Mouse (Mus musculus): ENCODE results near the gene Snx15.
A peak's percentile ranks its signal among the peaks of the same experiment; 100 is the strongest.
"Not testable (repeated sequence)": the region's sequence is repeated elsewhere in the genome, so short reads cannot be mapped to it uniquely, and the experiment has no call there.

Gene Snx15

GRCm38 (mm10) chr19:6127760-6128341, at the start of gene Snx15:
Gene Snx15 (minus strand): TSS chr19:6128304.
- peak; percentile 97 for DNase-seq

DNA sequence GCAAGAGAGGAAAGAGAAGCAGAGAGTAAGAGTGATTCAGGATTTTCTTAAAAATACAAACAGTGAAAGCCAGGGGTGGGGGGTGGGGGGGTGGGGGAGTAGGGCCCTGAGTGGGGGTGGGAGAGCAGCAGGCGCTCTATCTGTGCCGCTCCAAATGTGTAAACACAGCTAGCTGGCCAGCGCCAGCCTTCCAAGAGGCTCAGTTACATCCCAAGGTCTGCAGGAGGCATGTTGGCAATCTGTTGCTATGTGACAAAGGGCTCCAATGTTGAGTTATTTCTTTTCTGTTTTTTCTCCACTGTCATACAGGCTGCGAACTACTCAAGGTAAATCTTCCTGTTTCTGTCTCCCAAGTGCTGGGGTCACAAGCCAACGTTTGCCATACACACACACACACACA, 46.7 kb upstream of the Snx15 start:
- no peak for DNase-seq

- DNase-seq = no peak
Observed at GRCm38 (mm10) chr19:6171215-6171614, 43.1 kb upstream of the Snx15 start.

DNA sequence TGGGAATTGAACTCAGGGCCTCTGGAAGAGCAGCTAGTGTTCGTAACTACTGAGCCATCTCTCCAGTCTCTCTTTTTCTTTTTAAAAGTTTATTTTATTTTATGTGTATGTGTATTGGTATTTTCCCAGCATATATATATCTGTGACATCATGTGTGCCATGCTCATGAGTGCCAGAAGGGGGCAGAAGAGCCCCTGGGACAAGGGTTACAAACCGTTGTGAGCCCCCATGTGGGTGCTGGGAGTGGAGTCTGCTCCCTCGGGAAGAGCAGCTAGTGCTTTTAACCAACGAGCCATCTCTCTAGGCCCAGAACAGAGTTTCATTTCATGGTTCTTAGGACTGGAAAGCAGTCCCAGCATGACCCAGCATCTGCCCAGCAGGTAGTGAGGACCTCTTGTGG, 38.6 kb upstream of the Snx15 start:
- DNase-seq = no peak

- peak; percentile 34 for DNase-seq
Observed at GRCm38 (mm10) chr19:6163872-6164547, 35.9 kb upstream of the Snx15 start.

DNA sequence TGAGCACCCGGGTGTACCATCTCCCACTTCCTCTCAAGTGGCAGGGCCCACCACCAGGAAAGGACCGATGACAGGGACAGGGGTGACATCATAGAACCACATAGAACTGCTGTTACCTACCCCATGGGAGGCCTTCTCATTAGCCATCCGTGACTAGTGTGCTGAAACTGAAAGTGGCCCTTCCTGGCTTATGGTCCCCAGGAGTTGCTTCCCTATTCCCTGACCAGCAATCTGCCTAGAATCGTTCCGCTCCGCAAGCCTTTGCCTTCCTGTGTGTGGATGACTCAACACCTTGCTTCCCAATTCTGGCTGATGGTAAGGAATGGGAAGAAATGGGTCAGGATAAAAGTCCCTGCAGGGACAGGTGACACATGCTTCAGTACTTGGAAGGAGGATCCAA, 29.1 kb upstream of the Snx15 start:
- no peak for DNase-seq

- peak; percentile 69 for DNase-seq
Observed at GRCm38 (mm10) chr19:6156372-6156771, 28.3 kb upstream of the Snx15 start.

DNA sequence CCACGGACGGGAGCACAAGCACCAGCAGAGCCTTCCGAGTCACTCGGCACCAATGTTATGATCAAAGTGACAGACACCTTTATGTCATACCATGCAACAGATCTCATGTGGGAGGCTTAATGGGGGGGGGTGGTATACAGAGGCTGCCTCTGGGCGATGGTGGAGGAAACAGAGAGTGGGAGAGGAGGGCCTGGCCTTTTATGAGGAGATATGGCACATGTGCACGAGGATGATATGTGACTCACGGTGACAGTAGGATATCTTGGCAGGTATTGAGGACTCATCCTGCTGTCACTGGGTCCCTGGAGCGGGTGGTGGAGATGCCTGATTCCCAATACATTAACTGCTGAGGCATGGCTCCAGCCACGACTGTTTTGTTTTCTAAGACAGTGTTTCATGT, 27.1 kb upstream of the Snx15 start:
- DNase-seq = no peak

- no peak for DNase-seq
Observed at GRCm38 (mm10) chr19:6144842-6145241, 16.7 kb upstream of the Snx15 start.

DNA sequence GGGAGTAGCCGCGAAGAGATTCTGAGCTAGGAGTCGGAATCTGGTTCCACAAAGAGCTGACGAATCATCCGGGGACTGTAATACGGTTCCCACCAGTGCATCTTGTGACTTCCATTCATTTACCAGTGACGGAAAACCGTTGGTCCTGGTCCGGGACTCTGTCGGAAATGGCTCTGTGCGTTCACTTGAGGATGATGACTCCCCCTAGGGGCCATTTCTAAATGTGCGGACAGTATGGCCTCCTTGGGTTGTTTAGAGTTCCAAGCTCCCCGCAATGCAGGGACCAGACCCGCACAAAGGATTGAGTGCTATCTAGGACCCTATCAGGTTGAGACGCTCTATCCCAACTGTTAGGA, 13.3 kb upstream of the Snx15 start, which contains the start of gene Arl2:
Gene Arl2 (minus strand): TSS at position 155 of the 356 bp plus-strand sequence.
- DNase-seq = peak; percentile 88

- peak; percentile 94 for DNase-seq
Observed at GRCm38 (mm10) chr19:6140678-6141393, 12.7 kb upstream of the Snx15 start, which contains the start of gene Batf2. Gene Batf2 (plus strand): TSS chr19:6140983.

DNA sequence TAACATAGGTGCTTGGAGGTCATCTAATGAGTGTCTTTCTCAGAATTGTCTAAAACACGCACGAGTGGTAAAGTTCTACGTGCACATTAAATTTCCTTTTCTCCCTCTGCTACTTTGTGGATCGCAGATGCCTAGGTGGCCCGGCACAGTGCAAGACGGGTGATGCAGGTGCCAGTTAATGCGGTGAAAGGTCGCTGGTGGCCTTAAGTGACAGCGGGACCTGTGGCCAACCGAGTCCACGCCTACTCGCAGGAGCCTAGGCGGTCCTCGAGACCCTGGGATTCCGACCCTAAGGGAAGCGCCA, 12.2 kb upstream of the Snx15 start:
- DNase-seq = no peak

GRCm38 (mm10) chr19:6139701-6140100, 11.6 kb upstream of the Snx15 start:
- DNase-seq = no peak

- DNase-seq = no peak
Observed at GRCm38 (mm10) chr19:6136397-6136796, 8.3 kb upstream of the Snx15 start.

- DNase-seq = not testable (repeated sequence)
Observed at GRCm38 (mm10) chr19:6133197-6133596, 5.1 kb upstream of the Snx15 start.

- DNase-seq = no peak
Observed at GRCm38 (mm10) chr19:6132171-6132827, 4.2 kb upstream of the Snx15 start.

GRCm38 (mm10) chr19:6130414-6131128, 2.5 kb upstream of the Snx15 start:
- not testable (repeated sequence) for DNase-seq

DNA sequence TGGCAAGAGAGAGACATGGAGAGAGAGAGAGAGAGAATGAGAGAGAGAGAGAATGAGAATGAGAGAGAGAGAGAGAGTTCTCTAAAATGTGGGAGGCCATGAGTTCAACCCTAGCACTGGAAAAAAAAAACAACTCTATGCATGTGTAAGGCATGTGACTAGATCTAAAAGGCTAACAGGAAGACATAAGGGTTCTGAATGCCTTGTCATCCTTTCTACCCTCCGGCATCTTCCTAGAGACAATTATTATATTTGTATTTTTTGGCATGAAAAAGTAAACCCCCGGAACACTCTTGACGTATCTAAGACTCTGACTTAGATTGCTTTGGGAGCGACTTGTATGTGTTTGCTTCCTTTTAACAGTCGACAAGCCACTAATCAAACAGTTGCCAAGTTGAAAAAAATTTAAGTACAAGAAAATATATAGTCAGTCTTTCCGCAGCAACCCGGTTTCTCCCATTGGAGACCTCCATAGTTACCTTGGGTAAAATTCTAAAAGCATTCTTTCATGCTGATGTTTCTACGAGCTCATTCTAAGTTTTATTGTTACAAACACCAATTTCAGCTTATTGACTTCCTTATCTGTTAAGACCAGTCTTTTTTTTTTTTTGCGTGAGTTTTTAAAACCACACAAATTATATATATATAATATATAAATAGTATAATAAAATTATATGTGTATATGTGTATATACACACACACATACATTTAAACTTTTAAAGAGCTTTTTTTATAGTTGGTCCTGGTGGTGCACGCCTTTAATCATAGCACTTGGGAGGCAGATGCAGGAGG, 1.1 kb downstream of the Snx15 start:
- DNase-seq = no peak

DNA sequence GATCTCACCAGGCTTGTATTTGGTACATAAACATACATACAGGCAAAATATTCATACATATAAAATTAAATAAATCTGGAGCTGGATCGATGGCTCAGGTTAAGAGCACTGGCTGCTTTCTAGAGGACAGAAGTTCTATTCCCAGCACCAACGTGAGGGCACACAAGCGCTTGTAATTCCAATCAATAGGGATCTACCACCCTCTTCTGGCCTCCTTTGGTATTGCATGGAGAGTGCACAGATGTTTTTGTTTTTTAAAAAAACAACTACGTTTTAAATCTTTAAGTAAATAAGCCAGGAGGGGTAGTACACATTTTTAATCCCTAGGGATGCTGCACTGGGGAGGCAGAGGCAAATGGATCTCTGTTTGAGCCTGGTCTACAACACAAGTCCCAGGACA, 1.8 kb downstream of the Snx15 start:
- peak; percentile 59 for DNase-seq

- DNase-seq = no peak
Observed at GRCm38 (mm10) chr19:6124898-6125297, 3.2 kb downstream of the Snx15 start.

GRCm38 (mm10) chr19:6123330-6123729, 4.8 kb downstream of the Snx15 start:
- DNase-seq = no peak

GRCm38 (mm10) chr19:6121761-6122160, 6.3 kb downstream of the Snx15 start:
- DNase-seq = peak; percentile 35

Data from kidney, postnatal 14 days (tissue).